Comparison of ENCODE assay signal across 18 mouse cellular contexts in genomic region chr8:15832752-15833151, GRCm38 (mm10).
"Had no signal": no experiment of that assay in that cellular context is flagged by ENCODE, and none has a peak within 500 bp of the region (broad histone marks: within the 10 kb centered on the region; RNA-seq: fewer than 3 reads in every experiment).

No protein-coding gene starts in this region.

- ATAC-seq: midbrain, embryonic 16.5 days had no signal

- H3K4me3 ChIP-seq: midbrain, embryonic 10.5 days; midbrain, embryonic 12.5 days; myocyte; neural tube, embryonic 13.5 days; neural tube, embryonic 15.5 days; stomach, embryonic 15.5 days had no signal

- DNase-seq: lung, adult 18-20 months; lung, embryonic 14.5 days; lung, postnatal 10 days; lung, postnatal 4 days; midbrain, embryonic 14.5 days; retina, postnatal 1 day; right cerebral cortex, adult 18-20 months; thymus, adult 2 months; thymus, postnatal 25 days; thymus, postnatal 4 days had no signal

- H3K36me3 ChIP-seq: midbrain, embryonic 10.5 days; midbrain, embryonic 12.5 days; neural tube, embryonic 13.5 days; neural tube, embryonic 15.5 days; stomach, embryonic 15.5 days had no signal

- H3K4me1 ChIP-seq: midbrain, embryonic 10.5 days; midbrain, embryonic 12.5 days; neural tube, embryonic 13.5 days; neural tube, embryonic 15.5 days; stomach, embryonic 15.5 days had no signal

- H3K9ac ChIP-seq: lung, embryonic 14.5 days; midbrain, embryonic 12.5 days; neural tube, embryonic 13.5 days; neural tube, embryonic 15.5 days; stomach, embryonic 15.5 days had no signal

- H3K9me3 ChIP-seq: midbrain, embryonic 10.5 days; midbrain, embryonic 12.5 days; neural tube, embryonic 13.5 days; neural tube, embryonic 15.5 days; stomach, embryonic 15.5 days had no signal

- H3K4me2 ChIP-seq: lung, embryonic 14.5 days; midbrain, embryonic 12.5 days; neural tube, embryonic 13.5 days; neural tube, embryonic 15.5 days; stomach, embryonic 15.5 days had no signal

- H3K27ac ChIP-seq: midbrain, embryonic 10.5 days; midbrain, embryonic 12.5 days; neural tube, embryonic 13.5 days; neural tube, embryonic 15.5 days; stomach, embryonic 15.5 days; stomach, postnatal 0 days had no signal

- H3K27me3 ChIP-seq: midbrain, embryonic 12.5 days; neural tube, embryonic 13.5 days; neural tube, embryonic 15.5 days; stomach, embryonic 15.5 days had no signal
